Mouse (Mus musculus): ENCODE measurements around the gene Ptpn13. TPM values are rescaled to one million over a fixed set of nuclear protein-coding genes. Genes with fewer than 3 reads are reported as not detected.
A peak's percentile ranks its signal among the peaks of the same experiment; 100 is the strongest.

The Ptpn13 gene
- polyA plus RNA-seq, 1 experiment from 2014 or later, result 4.8 TPM

DNA sequence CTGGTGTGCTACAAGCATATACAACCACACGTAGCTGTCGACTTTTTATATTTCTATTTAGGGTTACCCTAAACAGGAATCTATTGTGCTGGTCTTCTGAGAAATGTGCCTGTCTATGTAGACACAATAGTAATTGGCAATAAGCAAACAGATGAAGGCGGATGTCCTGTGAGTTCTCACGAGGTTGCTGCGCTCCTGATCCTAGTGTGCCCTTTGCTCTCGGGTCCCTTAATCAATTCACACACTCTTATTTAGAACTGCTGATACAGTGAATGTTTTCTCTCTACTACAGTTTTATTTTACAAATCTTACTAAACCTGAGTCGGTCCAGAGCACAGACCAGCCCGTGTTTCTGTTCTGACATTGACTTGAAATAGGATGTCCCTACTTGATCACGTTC, 135.6 kb downstream of the Ptpn13 start:
- Histone ChIP-seq H3K4me3 (ENCODE audit: low read depth, low read length) (no peak overlapping the region), H3K9me3 (replicated peaks; ENCODE audit: control insufficient read depth, low read length) (no peaks in the 10 kb centered on the region), H3K36me3 (ENCODE audit: control insufficient read depth, insufficient read depth, low read length) (peaks cover 11% of the 10 kb centered on the region; the same call in 1 of the 2 replicates), H3K27me3 (replicated peaks; ENCODE audit: control insufficient read depth, insufficient read depth, low read length) (no peaks in the 10 kb centered on the region), H3K9ac (ENCODE audit: low read length) (no peak overlapping the region), H3K27ac (ENCODE audit: low read depth, low read length) (no peak overlapping the region), H3K4me2 (ENCODE audit: low read length) (no peak overlapping the region), H3K4me1 (ENCODE audit: control insufficient read depth, insufficient read depth, low read length) (no peaks in the 10 kb centered on the region)
- 93% methylated on average over 9 of the region's 9 CpGs for WGBS
- DNase-seq (ENCODE audit: low spot score) (no peak), ATAC-seq (no peak)

DNA sequence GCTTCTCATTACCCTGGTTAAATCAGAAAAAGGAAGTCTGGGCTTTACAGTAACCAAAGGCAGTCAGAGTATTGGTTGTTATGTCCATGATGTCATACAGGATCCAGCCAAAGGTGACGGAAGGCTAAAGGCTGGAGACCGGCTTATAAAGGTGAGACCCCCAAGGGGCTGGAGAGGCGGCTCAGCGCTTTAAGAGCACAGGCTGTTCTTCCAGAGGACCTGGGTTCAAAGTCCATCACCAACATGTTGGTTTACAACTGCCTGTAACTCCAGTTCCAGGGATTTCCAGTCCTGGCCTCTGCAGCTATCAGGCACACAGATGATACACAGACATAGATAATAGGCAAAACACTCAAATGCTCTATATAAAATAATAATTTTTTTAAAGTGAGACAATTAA, 143.0 kb downstream of the Ptpn13 start:
- Histone ChIP-seq H3K4me3 (ENCODE audit: low read depth, low read length) (no peak overlapping the region), H3K4me1 (ENCODE audit: control insufficient read depth, insufficient read depth, low read length) (no peaks in the 10 kb centered on the region), H3K9me3 (replicated peaks; ENCODE audit: control insufficient read depth, low read length) (no peaks in the 10 kb centered on the region), H3K9ac (ENCODE audit: low read length) (no peak overlapping the region), H3K36me3 (ENCODE audit: control insufficient read depth, insufficient read depth, low read length) (peaks cover 6% of the 10 kb centered on the region; the same call in 1 of the 2 replicates), H3K27me3 (replicated peaks; ENCODE audit: control insufficient read depth, insufficient read depth, low read length) (no peaks in the 10 kb centered on the region), H3K27ac (ENCODE audit: low read depth, low read length) (no peak overlapping the region), H3K4me2 (ENCODE audit: low read length) (no peak overlapping the region)
- DNase-seq (ENCODE audit: low spot score) (no peak), ATAC-seq (no peak)
- WGBS, result 93% methylated on average over 4 of the region's 4 CpGs

DNA sequence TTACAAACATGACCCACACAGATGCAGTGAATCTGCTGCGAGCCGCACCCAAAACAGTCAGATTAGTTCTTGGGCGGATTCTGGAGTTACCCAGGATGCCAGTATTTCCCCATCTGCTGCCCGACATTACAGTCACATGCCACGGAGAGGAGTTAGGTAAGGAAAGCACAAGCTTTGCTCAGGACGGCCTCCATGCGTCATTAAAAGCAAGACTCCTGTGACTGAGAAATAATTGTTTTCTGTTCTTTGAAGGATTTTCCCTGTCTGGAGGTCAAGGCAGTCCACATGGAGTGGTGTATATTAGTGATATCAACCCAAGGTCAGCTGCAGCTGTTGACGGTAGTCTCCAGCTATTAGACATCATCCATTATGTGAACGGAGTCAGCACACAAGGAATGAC, 144.5 kb downstream of the Ptpn13 start:
- Histone ChIP-seq H3K9ac (ENCODE audit: low read length) (no peak overlapping the region), H3K27ac (ENCODE audit: low read depth, low read length) (no peak overlapping the region), H3K4me2 (ENCODE audit: low read length) (no peak overlapping the region), H3K9me3 (replicated peaks; ENCODE audit: control insufficient read depth, low read length) (no peaks in the 10 kb centered on the region), H3K36me3 (ENCODE audit: control insufficient read depth, insufficient read depth, low read length) (peaks cover 6% of the 10 kb centered on the region; the same call in 1 of the 2 replicates), H3K4me3 (ENCODE audit: low read depth, low read length) (no peak overlapping the region), H3K27me3 (replicated peaks; ENCODE audit: control insufficient read depth, insufficient read depth, low read length) (no peaks in the 10 kb centered on the region), H3K4me1 (ENCODE audit: control insufficient read depth, insufficient read depth, low read length) (no peaks in the 10 kb centered on the region)
- ATAC-seq (no peak), DNase-seq (ENCODE audit: low spot score) (no peak)
- 94% methylated on average over 9 of the region's 9 CpGs for WGBS

DNA sequence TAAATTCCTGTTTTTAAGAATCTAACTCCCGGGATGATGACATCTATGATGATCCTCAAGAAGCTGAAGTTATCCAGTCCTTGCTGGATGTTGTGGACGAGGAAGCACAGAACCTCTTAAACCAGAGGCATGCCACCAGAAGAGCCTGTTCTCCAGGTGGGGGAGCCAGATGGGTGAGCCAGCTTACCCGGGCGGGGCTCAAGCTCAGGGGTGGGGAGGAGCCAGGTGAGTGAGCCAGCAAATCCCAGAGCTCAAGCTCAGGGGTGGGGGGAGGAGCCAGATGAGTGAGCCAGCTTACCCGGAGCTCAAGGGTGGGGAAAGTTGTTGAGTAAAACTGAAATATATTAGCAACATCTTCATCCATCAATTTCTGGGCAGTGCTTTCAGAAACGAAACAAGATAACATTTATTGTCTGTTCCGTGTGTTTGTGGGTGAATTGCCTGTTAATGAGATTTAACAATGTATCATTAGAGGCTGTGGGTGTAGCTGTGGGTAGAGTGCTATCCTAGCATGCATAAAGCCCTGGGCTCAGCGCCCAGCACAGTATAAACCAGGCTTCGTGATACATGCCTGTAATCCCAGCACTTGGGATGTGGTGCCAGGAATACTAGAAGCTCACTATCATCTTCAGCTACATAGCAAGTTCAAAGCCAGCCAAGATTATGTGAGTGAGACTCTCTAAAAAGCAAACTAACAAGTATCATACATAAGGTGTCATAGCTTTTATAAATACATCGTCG, 154.9 kb downstream of the Ptpn13 start:
- ATAC-seq, result peak; percentile 61; the same call in 1 of the 2 replicates

DNA sequence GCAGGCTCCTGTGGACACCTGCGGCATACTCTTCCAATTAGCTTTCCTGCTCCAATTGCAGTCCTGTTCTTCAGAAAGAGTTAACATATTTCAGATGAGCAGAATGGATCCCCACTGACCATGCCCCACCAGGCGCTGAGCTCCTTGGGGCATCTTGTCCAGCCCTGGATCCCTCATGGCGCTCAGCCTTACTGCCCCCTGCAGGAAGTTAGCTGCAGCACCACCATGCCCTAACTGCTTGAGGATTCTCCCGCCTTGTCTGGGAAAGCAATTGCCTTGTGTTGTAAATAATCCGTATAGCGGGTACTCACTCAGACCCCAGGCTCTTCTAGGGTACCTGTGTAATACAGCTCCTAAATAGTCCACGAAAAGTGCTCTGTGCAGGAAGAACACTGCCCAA, 162.2 kb downstream of the Ptpn13 start:
- WGBS, result 82% methylated on average over 7 of the region's 7 CpGs
- no peak for DNase-seq (ENCODE audit: low spot score)
- Histone ChIP-seq H3K4me3 (ENCODE audit: low read depth, low read length) (no peak overlapping the region), H3K9ac (ENCODE audit: low read length) (no peak overlapping the region), H3K27ac (ENCODE audit: low read depth, low read length) (no peak overlapping the region), H3K36me3 (ENCODE audit: control insufficient read depth, insufficient read depth, low read length) (no peaks in the 10 kb centered on the region), H3K4me2 (ENCODE audit: low read length) (no peak overlapping the region), H3K27me3 (replicated peaks; ENCODE audit: control insufficient read depth, insufficient read depth, low read length) (no peaks in the 10 kb centered on the region), H3K9me3 (replicated peaks; ENCODE audit: control insufficient read depth, low read length) (no peaks in the 10 kb centered on the region), H3K4me1 (ENCODE audit: control insufficient read depth, insufficient read depth, low read length) (no peaks in the 10 kb centered on the region)
- ATAC-seq, result no peak

More for the DNA sequence above, 154.9 kb downstream of the Ptpn13 start:
- H3K9ac ChIP-seq (ENCODE audit: low read length), result no peak overlapping the region
- H3K9me3 ChIP-seq (replicated peaks; ENCODE audit: control insufficient read depth, low read length), result no peaks in the 10 kb centered on the region
- no peaks in the 10 kb centered on the region for H3K4me1 ChIP-seq (ENCODE audit: control insufficient read depth, insufficient read depth, low read length)
- peak; percentile 54 for DNase-seq (ENCODE audit: low spot score)
- H3K36me3 ChIP-seq (ENCODE audit: control insufficient read depth, insufficient read depth, low read length), result peaks cover 1% of the 10 kb centered on the region; the same call in 1 of the 2 replicates
- no peak overlapping the region for H3K4me3 ChIP-seq (ENCODE audit: low read depth, low read length)
- no peaks in the 10 kb centered on the region for H3K27me3 ChIP-seq (replicated peaks; ENCODE audit: control insufficient read depth, insufficient read depth, low read length)
- no peak overlapping the region for H3K27ac ChIP-seq (ENCODE audit: low read depth, low read length)
- 69% methylated on average over 11 of the region's 11 CpGs for WGBS
- no peak overlapping the region for H3K4me2 ChIP-seq (ENCODE audit: low read length)

DNA sequence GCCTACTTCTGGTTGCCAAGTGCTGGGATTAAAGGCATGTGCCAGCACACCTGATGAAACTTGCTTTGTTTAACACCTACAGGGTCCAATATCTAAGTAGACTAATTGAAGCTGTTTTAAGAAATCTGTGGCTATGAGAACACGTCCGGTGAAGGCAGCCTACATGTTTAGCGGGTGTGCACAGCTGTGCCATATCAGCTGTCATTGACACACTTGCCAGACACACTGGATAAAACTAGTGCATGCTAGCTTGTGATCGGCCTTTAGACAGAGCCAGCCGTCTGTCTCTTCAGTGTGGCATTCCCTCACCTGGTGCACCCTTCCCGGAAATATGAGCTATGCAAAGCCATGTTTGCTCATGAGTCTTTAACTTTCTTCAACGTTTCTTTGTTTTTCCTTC, 166.9 kb downstream of the Ptpn13 start:
- H3K4me3 ChIP-seq (ENCODE audit: low read depth, low read length), result no peak overlapping the region
- no peaks in the 10 kb centered on the region for H3K4me1 ChIP-seq (ENCODE audit: control insufficient read depth, insufficient read depth, low read length)
- H3K9ac ChIP-seq (ENCODE audit: low read length), result no peak overlapping the region
- H3K9me3 ChIP-seq (replicated peaks; ENCODE audit: control insufficient read depth, low read length), result no peaks in the 10 kb centered on the region
- H3K27ac ChIP-seq (ENCODE audit: low read depth, low read length), result no peak overlapping the region
- ATAC-seq (no peak), DNase-seq (ENCODE audit: low spot score) (no peak)
- H3K4me2 ChIP-seq (ENCODE audit: low read length), result no peak overlapping the region
- H3K27me3 ChIP-seq (replicated peaks; ENCODE audit: control insufficient read depth, insufficient read depth, low read length), result no peaks in the 10 kb centered on the region
- 87% methylated on average over 7 of the region's 7 CpGs for WGBS
- no peaks in the 10 kb centered on the region for H3K36me3 ChIP-seq (ENCODE audit: control insufficient read depth, insufficient read depth, low read length)

DNA sequence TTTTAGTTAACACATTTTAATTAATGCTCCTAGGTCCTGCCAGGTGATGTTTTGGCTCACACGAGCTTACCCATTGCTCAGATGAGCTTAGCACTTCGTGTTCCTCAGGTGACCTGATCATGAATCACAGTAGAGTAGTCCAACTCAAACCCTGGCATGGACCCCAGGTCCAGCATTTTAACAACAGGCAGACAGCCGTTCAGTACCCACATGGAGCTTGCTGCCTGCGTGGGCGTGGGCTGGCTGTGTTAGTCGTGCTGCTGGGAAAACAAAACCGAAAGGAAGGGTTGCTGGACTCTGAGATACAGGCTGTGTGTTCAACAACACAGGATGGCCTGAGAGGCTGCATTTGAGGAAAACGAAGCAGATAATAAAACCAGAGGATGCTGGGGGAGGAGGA, 167.7 kb downstream of the Ptpn13 start:
- no peak overlapping the region for H3K4me2 ChIP-seq (ENCODE audit: low read length)
- no peaks in the 10 kb centered on the region for H3K9me3 ChIP-seq (replicated peaks; ENCODE audit: control insufficient read depth, low read length)
- no peak for DNase-seq (ENCODE audit: low spot score)
- 0 out of 2 replicates have a peak, but pooled peaks cover 1% of the 10 kb centered on the region for H3K36me3 ChIP-seq (ENCODE audit: control insufficient read depth, insufficient read depth, low read length)
- no peak for ATAC-seq
- 83% methylated on average over 8 of the region's 8 CpGs for WGBS
- no peak overlapping the region for H3K9ac ChIP-seq (ENCODE audit: low read length)
- H3K27ac ChIP-seq (ENCODE audit: low read depth, low read length), result no peak overlapping the region
- no peaks in the 10 kb centered on the region for H3K27me3 ChIP-seq (replicated peaks; ENCODE audit: control insufficient read depth, insufficient read depth, low read length)
- no peaks in the 10 kb centered on the region for H3K4me1 ChIP-seq (ENCODE audit: control insufficient read depth, insufficient read depth, low read length)
- no peak overlapping the region for H3K4me3 ChIP-seq (ENCODE audit: low read depth, low read length)

DNA sequence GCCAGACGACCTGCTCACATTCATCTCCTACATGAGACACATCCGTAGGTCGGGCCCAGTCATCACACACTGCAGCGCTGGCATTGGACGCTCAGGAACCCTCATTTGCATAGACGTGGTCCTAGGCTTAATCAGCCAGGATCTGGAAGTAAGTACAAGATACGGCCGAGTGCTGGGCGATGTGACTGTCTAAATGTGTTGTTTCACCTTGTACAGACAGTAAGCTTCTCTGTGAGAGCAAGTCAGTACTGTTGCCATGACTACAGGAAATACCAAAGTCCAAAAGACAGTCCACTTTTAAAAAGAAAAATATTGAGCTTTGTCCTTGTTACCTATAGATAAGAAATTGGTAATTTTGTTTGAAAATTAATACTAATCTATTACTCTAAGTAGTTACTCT, 168.6 kb downstream of the Ptpn13 start:
- Histone ChIP-seq H3K27me3 (replicated peaks; ENCODE audit: control insufficient read depth, insufficient read depth, low read length) (no peaks in the 10 kb centered on the region), H3K9ac (ENCODE audit: low read length) (no peak overlapping the region), H3K4me2 (ENCODE audit: low read length) (no peak overlapping the region), H3K4me1 (ENCODE audit: control insufficient read depth, insufficient read depth, low read length) (no peaks in the 10 kb centered on the region), H3K4me3 (ENCODE audit: low read depth, low read length) (no peak overlapping the region), H3K9me3 (replicated peaks; ENCODE audit: control insufficient read depth, low read length) (no peaks in the 10 kb centered on the region), H3K27ac (ENCODE audit: low read depth, low read length) (no peak overlapping the region), H3K36me3 (ENCODE audit: control insufficient read depth, insufficient read depth, low read length) (0 out of 2 replicates have a peak, but pooled peaks cover 3% of the 10 kb centered on the region)
- DNase-seq (ENCODE audit: low spot score), result no peak
- 84% methylated on average over 9 of the region's 9 CpGs for WGBS
- no peak for ATAC-seq

All from forebrain, embryonic 14.5 days (tissue).